Mouse (Mus musculus) neural tube, embryonic 11.5 days (tissue): ENCODE data around the gene Vmn1r45. TPM values are rescaled to one million over a fixed set of nuclear protein-coding genes. Genes with fewer than 3 reads are reported as not detected.

ENCODE experiments used
- polyA plus RNA-seq: library from polyadenylated mRNA; unstranded; fragments of >200 nt; fragmentation: Nextera tagmentation; extraction: Ambion mirVana; gene quantifications from 2 replicates; pipeline ENCODE4 v1.2.1, GENCODE M21; 2014

Vmn1r45 gene
- polyA plus RNA-seq, 1 experiment from 2014 or later, result not detected

Other genes with a start within 250 kb of the Vmn1r45 start
- gene Vmn1r40, start 233.1 kb downstream of the Vmn1r45 start, polyA plus RNA-seq, result not detected in 2 replicates
- gene Vmn1r41, start 199.8 kb downstream of the Vmn1r45 start, polyA plus RNA-seq, result not detected in 2 replicates
- gene Vmn1r42, start 64.2 kb downstream of the Vmn1r45 start, polyA plus RNA-seq, result not detected in 2 replicates
- not detected in 2 replicates for gene Vmn1r43, start 64.2 kb downstream of the Vmn1r45 start, polyA plus RNA-seq
- not detected in 2 replicates for gene Vmn1r44, start 56.9 kb downstream of the Vmn1r45 start, polyA plus RNA-seq
- not detected in 2 replicates for gene Vmn1r46, start 28.7 kb upstream of the Vmn1r45 start, polyA plus RNA-seq
- gene Vmn1r47, start 75.5 kb upstream of the Vmn1r45 start, polyA plus RNA-seq, result not detected in 2 replicates
- gene Vmn1r48, start 96.2 kb upstream of the Vmn1r45 start, polyA plus RNA-seq, result not detected in 2 replicates
- gene Vmn1r49, start 137.9 kb upstream of the Vmn1r45 start, polyA plus RNA-seq, result not detected in 2 replicates
- not detected in 2 replicates for gene Vmn1r50, start 160.8 kb upstream of the Vmn1r45 start, polyA plus RNA-seq
- gene Vmn1r51, start 182.0 kb upstream of the Vmn1r45 start, polyA plus RNA-seq, result 0.08 TPM in 1 of 2 replicates, not detected in the other
- not detected in 2 replicates for gene Vmn1r52, start 234.2 kb upstream of the Vmn1r45 start, polyA plus RNA-seq